Mouse (Mus musculus) liver, embryonic 13.5 days (tissue): Measurements from ENCODE around the gene Gm266. TPM values are rescaled to one million over a fixed set of nuclear protein-coding genes. Genes with fewer than 3 reads are reported as not detected.

ENCODE experiments used
- ATAC-seq: fragments of 200-750 bp; cut with Nextera tagmentation; 2 replicates; pipeline ENCODE4 v1.8.0; 2017; ENCODE audit warnings: low read depth, mild to moderate bottlenecking, moderate number of reproducible peaks, moderate library complexity
- DNase-seq: peaks from one replicate; pipeline ENCODE4 v3.0.0; 2022
- H3K27ac ChIP-seq: fragments of 300-500 bp; sonication (generic); 2 replicates; pipeline ENCODE4 v1.5.1; 2015; ENCODE audit warnings: moderate library complexity, mild to moderate bottlenecking, inconsistent platforms
- H3K27me3 ChIP-seq: fragments of 300-500 bp; sonication (generic); 2 replicates; pipeline ENCODE4 v1.6.1; 2015; ENCODE audit warnings: mild to moderate bottlenecking, inconsistent platforms
- H3K36me3 ChIP-seq: fragments of 300-500 bp; sonication (generic); 2 replicates; pipeline ENCODE4 v1.6.1; 2015; ENCODE audit warnings: mild to moderate bottlenecking, inconsistent platforms
- H3K4me1 ChIP-seq: fragments of 300-500 bp; sonication (generic); replicated peaks from 2 replicates; pipeline ENCODE4 v1.6.1; 2015; ENCODE audit warnings: inconsistent platforms
- H3K4me2 ChIP-seq: fragments of 300-500 bp; sonication (generic); 2 replicates; pipeline ENCODE4 v1.6.1; 2015; ENCODE audit warnings: inconsistent platforms, mild to moderate bottlenecking, moderate library complexity
- H3K4me3 ChIP-seq: fragments of 300-500 bp; sonication (generic); replicated peaks from 2 replicates; pipeline ENCODE4 v1.5.1; 2015; ENCODE audit warnings: mild to moderate bottlenecking, inconsistent platforms
- H3K9ac ChIP-seq: fragments of 300-500 bp; sonication (generic); 2 replicates; pipeline ENCODE4 v1.6.1; 2015; ENCODE audit warnings: mild to moderate bottlenecking, inconsistent platforms
- H3K9me3 ChIP-seq: fragments of 300-500 bp; sonication (generic); replicated peaks from 2 replicates; pipeline ENCODE4 v1.6.1; 2016; ENCODE audit warnings: inconsistent platforms
- WGBS: fragments of 180-500 bp; shearing (Covaris S2); methylation state at CpG from one replicate; pipeline ENCODE4 v1.1.7; 2015; ENCODE audit not compliant: insufficient replicate concordance; 5-methylcytosine and 5-hydroxymethylcytosine counted together
- polyA plus RNA-seq: library from polyadenylated mRNA; unstranded; fragments of >200 nt; fragmentation: Nextera tagmentation; extraction: Ambion mirVana; gene quantifications from 2 replicates; pipeline ENCODE4 v1.2.1, GENCODE M21; 2015

The Gm266 gene
- polyA plus RNA-seq, 1 experiment from 2014 or later = 1.0 TPM

DNA sequence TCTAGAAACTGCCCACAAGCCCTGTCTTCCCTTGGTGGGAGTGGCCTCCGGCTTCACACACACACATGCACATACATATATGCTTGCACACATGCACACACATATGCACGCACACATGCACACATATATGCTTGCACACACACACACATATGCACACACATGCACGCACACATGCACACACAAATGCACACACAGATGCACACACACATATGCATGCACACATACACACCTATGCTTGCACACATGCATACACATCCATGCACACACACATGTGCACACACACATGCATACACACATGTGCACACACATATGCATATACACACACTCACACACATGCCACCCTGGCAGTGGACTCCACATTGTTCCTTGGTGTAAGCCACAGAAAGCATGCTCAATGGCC lies 11.2 kb downstream of the Gm266 start:
- H3K9me3 ChIP-seq = 0 out of 2 replicates have a peak, but pooled peaks cover 3% of the 10 kb centered on the region
- H3K27me3 ChIP-seq = peaks cover 42% of the 10 kb centered on the region
- no peak overlapping the region for H3K4me2 ChIP-seq
- no peaks in the 10 kb centered on the region for H3K36me3 ChIP-seq
- ATAC-seq (no peak), DNase-seq (no peak)
- H3K27ac ChIP-seq = no peak overlapping the region
- 76% methylated on average over 3 of the region's 3 CpGs for WGBS
- H3K4me1 ChIP-seq = no peaks in the 10 kb centered on the region
- H3K9ac ChIP-seq = no peak overlapping the region
- H3K4me3 ChIP-seq = no peak overlapping the region

DNA sequence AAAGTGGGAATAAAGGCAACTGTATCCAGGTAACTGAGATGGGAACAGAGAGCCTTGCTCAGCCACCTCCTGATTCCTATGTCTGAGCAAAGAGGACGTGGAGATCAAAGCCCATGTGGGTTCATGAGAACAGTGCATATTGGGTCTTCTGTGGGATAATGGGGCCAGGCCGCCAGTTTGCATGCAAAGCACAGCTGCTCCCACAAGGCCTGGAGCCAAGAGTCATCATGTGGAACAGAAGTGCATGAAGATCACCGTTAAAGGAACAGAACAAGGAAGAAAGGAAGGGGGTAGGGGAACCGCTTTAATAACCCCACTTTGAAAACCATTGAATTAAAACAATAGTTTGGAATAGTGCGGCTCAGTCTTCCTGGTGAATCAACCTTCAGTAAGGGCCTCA lies 12.7 kb downstream of the Gm266 start:
- Histone ChIP-seq H3K27ac (no peak overlapping the region), H3K36me3 (no peaks in the 10 kb centered on the region), H3K4me3 (no peak overlapping the region), H3K4me2 (no peak overlapping the region), H3K9me3 (0 out of 2 replicates have a peak, but pooled peaks cover 3% of the 10 kb centered on the region), H3K4me1 (no peaks in the 10 kb centered on the region), H3K27me3 (peaks cover 35% of the 10 kb centered on the region), H3K9ac (no peak overlapping the region)
- DNase-seq (no peak), ATAC-seq (no peak)
- WGBS = 69% methylated on average over 5 of the region's 5 CpGs

DNA sequence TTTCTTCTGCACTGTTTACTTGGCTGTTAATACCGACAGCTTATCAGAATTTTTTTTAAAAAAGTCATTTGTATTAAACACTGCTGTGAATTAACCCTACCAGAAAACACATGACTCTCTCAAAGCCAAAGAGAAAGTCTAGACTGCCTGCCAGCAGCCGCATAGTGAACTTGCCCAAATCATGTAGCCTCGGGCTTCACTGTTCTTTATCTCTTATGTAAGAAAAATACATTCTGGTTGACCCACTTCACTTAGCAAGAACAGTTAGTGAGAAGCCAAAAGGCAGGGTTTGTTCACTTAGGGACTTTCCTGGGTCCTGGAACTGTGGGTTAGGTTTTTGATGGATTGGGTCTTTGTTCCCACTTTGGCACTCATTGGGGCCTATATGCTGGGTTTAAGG lies 13.9 kb downstream of the Gm266 start:
- H3K27me3 ChIP-seq = peaks cover 32% of the 10 kb centered on the region
- no peak for DNase-seq
- no peak overlapping the region for H3K4me3 ChIP-seq
- ATAC-seq = no peak
- H3K4me2 ChIP-seq = no peak overlapping the region
- no peaks in the 10 kb centered on the region for H3K4me1 ChIP-seq
- H3K36me3 ChIP-seq = no peaks in the 10 kb centered on the region
- no peak overlapping the region for H3K9ac ChIP-seq
- H3K27ac ChIP-seq = no peak overlapping the region
- no peaks in the 10 kb centered on the region for H3K9me3 ChIP-seq
- WGBS = 71% methylated on average over 3 of the region's 3 CpGs

DNA sequence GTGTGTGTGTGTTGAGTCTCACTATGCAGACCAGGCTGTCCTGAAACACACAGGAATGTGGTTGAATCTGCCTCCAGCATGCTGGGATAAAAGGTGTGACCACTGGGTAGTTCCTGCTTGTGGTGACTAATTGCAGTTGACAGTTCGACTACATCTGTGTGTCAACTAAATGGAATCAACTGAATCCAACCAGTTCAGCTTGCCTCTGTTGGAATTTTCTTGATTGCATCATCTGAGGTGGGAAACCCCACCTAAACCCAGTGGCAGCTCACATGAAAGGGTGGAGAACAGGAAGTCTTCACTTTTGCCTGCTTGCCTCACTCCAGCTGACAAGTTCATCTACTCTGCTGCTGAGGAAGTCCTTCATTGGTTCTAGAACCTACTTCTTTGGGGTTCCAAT lies 14.5 kb downstream of the Gm266 start:
- no peak for ATAC-seq

DNA sequence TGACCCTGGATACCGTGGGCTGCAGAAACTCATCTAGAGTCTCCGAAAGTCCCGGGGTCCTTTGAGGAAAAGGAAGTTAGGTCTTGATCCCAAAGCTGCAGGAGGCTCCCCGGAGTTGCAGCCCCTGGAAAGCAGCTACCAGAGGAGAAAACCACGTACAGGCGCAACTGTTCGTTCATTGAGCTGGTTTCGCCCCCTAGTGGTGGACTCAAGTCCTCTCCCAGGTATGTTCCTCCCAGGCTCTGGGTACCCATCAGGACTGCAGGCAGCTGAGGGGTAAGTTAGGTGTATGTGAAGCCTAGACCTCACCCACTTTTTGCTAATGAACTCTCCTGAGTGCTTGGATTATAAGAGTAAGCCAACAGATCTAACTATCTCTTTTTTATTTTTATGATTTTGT lies 16.1 kb downstream of the Gm266 start:
- Histone ChIP-seq H3K4me3 (no peak overlapping the region), H3K4me1 (0 out of 2 replicates have a peak, but pooled peaks cover 3% of the 10 kb centered on the region), H3K9me3 (no peaks in the 10 kb centered on the region), H3K9ac (no peak overlapping the region), H3K4me2 (no peak overlapping the region), H3K27me3 (peaks cover 39% of the 10 kb centered on the region), H3K36me3 (no peaks in the 10 kb centered on the region), H3K27ac (no peak overlapping the region)
- DNase-seq = peak; percentile 48
- ATAC-seq = peak; percentile 67; the same call in 1 of the 2 replicates
- WGBS = 5% methylated on average over 8 of the region's 8 CpGs

More for the DNA sequence above, 14.5 kb downstream of the Gm266 start:
- peaks cover 28% of the 10 kb centered on the region for H3K27me3 ChIP-seq
- 31% methylated on average over 1 of the region's 1 CpGs for WGBS
- DNase-seq = no peak
- H3K9me3 ChIP-seq = no peaks in the 10 kb centered on the region
- H3K4me1 ChIP-seq = no peaks in the 10 kb centered on the region
- no peaks in the 10 kb centered on the region for H3K36me3 ChIP-seq
- H3K27ac ChIP-seq = no peak overlapping the region
- H3K4me2 ChIP-seq = no peak overlapping the region
- no peak overlapping the region for H3K4me3 ChIP-seq
- no peak overlapping the region for H3K9ac ChIP-seq

DNA sequence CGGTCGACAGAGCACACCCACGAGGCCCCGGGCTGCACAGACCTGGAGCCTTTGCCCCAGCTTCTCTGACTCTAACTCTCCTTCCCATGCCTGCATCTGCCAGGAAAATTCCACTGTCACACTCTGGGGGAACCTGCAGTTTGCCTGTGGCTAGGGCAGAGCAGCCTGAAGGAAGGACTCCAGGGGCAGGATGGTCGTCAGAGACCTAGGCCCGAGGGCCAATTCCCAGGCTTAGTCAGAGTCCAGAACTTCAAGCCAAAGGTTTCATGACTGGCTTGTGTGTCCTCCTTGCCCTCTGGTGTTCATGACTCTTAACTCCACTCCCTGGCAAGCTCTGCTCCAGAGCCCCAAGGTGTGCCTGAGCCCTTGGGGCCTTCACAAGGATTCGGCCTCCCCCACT lies 17.4 kb downstream of the Gm266 start:
- H3K27ac ChIP-seq = no peak overlapping the region
- no peaks in the 10 kb centered on the region for H3K36me3 ChIP-seq
- H3K4me3 ChIP-seq = no peak overlapping the region
- no peak overlapping the region for H3K9ac ChIP-seq
- peaks cover 35% of the 10 kb centered on the region for H3K27me3 ChIP-seq
- 69% methylated on average over 7 of the region's 7 CpGs for WGBS
- no peak overlapping the region for H3K4me2 ChIP-seq
- ATAC-seq = no peak
- DNase-seq = no peak
- H3K4me1 ChIP-seq = peaks cover 13% of the 10 kb centered on the region
- H3K9me3 ChIP-seq = no peaks in the 10 kb centered on the region

DNA sequence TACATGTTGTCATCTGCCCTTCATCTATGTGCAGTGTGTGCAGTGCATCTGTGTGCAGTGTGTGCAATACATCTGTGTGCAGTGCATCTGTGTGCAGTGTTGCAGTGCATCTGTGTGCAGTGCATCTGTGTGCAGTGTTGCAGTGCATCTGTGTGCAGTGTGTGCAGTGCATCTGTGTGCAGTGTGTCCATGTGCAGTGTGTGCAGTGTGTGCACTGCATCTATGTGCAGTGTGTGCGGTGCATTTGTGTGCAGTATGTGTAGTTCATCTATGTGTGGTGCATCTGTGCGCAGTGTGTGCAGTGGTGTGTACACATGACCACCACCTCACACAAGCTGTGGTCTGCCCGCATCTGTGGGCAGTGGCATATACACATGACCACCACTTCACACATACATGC lies 19.3 kb downstream of the Gm266 start:
- ATAC-seq (no peak), DNase-seq (no peak)
- Histone ChIP-seq H3K4me3 (no peak overlapping the region), H3K27me3 (peaks cover 33% of the 10 kb centered on the region), H3K27ac (no peak overlapping the region), H3K4me2 (no peak overlapping the region), H3K4me1 (peaks cover 18% of the 10 kb centered on the region), H3K9me3 (no peaks in the 10 kb centered on the region), H3K36me3 (no peaks in the 10 kb centered on the region), H3K9ac (no peak overlapping the region)
- 81% methylated on average over 3 of the region's 3 CpGs for WGBS

DNA sequence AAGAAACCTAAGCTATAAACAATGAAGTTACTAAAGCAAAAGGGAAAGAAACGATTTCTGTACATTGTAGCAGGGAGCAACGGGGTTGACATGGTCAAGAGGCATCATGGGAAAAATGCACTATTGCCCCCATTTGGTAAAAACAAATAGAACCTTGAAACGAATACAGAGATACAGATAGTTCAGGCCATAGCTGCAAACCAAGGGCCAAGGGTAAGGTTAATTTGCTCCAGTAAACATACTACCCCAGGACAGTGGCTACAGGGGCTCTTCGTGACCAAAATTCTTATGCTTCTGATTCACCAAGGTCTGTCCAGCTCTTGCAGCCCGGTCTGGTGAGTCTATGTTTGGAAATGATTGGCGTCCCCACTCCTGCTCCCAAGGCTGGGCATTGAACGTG lies 22.1 kb downstream of the Gm266 start:
- 55% methylated on average over 7 of the region's 7 CpGs for WGBS
- no peak overlapping the region for H3K9ac ChIP-seq

DNA sequence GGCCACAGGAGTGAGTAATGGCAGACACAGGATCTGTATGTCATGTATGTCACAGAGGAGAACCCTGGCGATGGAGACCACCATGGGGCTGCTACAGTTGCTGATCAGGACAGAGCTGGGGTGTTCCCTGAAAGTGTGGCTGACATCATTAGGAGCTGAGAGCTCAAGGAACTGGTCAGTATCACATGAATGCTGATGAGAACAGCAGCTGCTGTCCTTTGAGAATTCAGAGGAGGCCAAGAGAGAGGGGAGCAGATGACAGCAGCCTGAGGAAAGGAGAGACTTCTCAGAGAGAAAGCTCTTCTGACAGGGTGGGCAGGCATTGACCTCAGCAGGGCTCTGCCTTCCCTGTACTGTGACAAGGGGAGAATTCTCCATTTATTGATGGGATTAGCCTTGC lies 27.9 kb downstream of the Gm266 start:
- no peaks in the 10 kb centered on the region for H3K9me3 ChIP-seq
- H3K4me2 ChIP-seq = no peak overlapping the region
- peaks cover 36% of the 10 kb centered on the region for H3K4me1 ChIP-seq
- 62% methylated on average over 1 of the region's 1 CpGs for WGBS
- DNase-seq = no peak
- no peak overlapping the region for H3K27ac ChIP-seq
- H3K4me3 ChIP-seq = no peak overlapping the region
- no peak overlapping the region for H3K9ac ChIP-seq
- ATAC-seq = no peak
- peaks cover 24% of the 10 kb centered on the region for H3K36me3 ChIP-seq
- H3K27me3 ChIP-seq = peaks cover 25% of the 10 kb centered on the region

More for the DNA sequence above, 22.1 kb downstream of the Gm266 start:
- Histone ChIP-seq H3K27me3 (peaks cover 29% of the 10 kb centered on the region), H3K27ac (no peak overlapping the region), H3K4me1 (peaks cover 24% of the 10 kb centered on the region), H3K9me3 (no peaks in the 10 kb centered on the region), H3K4me2 (no peak overlapping the region), H3K36me3 (no peaks in the 10 kb centered on the region), H3K4me3 (no peak overlapping the region)
- no peak for ATAC-seq
- no peak for DNase-seq

DNA sequence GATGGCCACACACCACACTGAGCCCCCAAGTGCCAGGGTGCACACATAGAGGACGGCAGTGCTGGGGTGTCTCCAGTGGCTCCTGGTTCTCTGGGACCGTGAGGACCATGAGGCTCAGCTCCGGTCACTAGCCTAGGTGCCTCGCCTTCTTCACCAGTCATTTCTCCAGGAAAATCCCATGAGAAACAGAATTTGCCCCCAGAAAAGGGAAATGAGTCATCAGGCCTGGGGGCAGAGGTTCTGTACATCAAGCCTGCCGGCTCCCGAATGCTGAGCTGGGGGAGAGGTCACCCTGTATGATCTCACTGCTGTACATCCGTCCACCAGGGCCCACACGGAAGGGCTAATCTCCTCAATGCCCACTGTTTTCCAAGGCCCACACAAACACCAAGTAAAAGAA lies 29.8 kb downstream of the Gm266 start:
- ATAC-seq (no peak), DNase-seq (no peak)
- H3K27me3 ChIP-seq = peaks cover 28% of the 10 kb centered on the region
- H3K4me3 ChIP-seq = no peak overlapping the region
- H3K27ac ChIP-seq = peak overlapping the region; percentile 19; the same call in 1 of the 2 replicates
- no peak overlapping the region for H3K4me2 ChIP-seq
- WGBS = 44% methylated on average over 8 of the region's 8 CpGs
- no peak overlapping the region for H3K9ac ChIP-seq
- H3K4me1 ChIP-seq = peaks cover 28% of the 10 kb centered on the region
- H3K9me3 ChIP-seq = no peaks in the 10 kb centered on the region
- peaks cover 43% of the 10 kb centered on the region for H3K36me3 ChIP-seq

DNA sequence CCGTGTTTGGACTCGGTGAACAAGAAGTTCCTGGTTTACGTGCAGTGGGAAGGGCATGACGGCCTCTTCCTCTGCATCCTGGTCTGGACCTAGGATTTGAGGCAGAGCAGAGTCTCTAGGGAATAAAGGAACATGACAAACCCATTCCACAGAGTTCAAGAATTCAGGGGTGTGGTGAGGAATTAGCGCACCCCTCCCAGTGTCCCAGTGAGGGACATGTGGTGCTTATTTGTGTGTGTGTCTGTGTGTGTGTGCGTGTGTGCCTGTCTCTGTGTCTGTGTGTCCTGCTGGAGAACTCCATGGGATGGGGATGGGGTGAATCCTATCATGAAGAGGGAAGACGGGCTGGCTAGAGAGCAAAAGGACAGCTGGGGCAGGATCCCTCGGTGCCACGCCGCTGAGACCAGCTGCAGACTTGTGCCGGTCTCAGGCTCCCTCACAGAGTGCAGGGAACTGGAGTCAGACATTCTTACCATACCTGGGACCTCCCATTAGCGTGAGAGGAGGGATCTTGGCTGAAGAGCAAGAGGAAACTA lies 30.2 kb downstream of the Gm266 start:
- DNase-seq (no peak), ATAC-seq (no peak)
- Histone ChIP-seq H3K4me3 (no peak overlapping the region), H3K27ac (peak overlapping the region; percentile 19; the same call in 1 of the 2 replicates), H3K27me3 (peaks cover 23% of the 10 kb centered on the region), H3K36me3 (peaks cover 48% of the 10 kb centered on the region), H3K4me1 (peaks cover 29% of the 10 kb centered on the region), H3K4me2 (no peak overlapping the region), H3K9me3 (no peaks in the 10 kb centered on the region), H3K9ac (no peak overlapping the region)
- WGBS = 63% methylated on average over 12 of the region's 12 CpGs

DNA sequence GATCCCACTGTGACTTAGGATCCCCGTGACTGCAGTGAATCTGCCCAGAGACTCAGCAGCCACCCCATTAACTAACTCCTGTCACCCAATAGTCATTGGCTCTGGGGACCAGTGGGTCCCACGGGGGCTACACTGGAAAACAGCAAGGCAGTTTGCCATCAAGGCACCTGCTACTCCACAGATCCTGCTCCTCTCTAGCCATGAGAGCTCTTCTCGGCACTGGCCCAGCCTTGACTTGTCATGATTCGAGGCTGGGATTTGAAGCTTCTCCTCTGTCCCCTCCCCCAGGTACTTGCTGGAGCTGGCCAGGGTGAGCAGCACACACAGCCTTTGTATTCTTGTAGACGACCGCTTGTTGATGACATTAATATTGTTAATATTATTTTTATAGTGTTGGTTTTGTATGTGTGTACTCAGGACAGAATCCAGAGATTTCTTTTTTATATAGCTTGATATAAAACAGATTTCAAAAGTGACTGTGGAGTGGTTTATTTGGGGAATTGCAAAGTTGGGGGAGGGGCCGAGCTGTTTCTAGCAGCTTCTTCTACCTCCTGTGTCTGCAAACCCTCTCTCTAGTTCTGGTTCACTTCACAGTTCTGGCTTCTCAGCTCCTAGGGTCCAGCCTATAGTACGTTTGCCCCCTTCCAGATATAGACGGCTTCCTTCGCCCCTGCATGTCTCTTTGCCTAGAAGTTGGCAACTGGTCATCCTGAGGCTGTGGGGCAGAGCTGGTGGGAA lies 30.9 kb downstream of the Gm266 start:
- H3K4me2 ChIP-seq = no peak overlapping the region
- no peaks in the 10 kb centered on the region for H3K9me3 ChIP-seq
- H3K4me1 ChIP-seq = peaks cover 36% of the 10 kb centered on the region
- no peak overlapping the region for H3K9ac ChIP-seq
- peaks cover 16% of the 10 kb centered on the region for H3K27me3 ChIP-seq
- ATAC-seq = no peak
- H3K27ac ChIP-seq = 0 out of 2 replicates have a peak overlapping the region, but pooled peaks have one; percentile 8
- H3K4me3 ChIP-seq = no peak overlapping the region
- H3K36me3 ChIP-seq = peaks cover 55% of the 10 kb centered on the region
- no peak for DNase-seq
- WGBS = 74% methylated on average over 10 of the region's 10 CpGs
